Mouse (Mus musculus) heart, embryonic 11.5 days (tissue): ENCODE results near the gene Mgat5. TPM values are rescaled to one million over a fixed set of nuclear protein-coding genes. Genes with fewer than 3 reads are reported as not detected.

Experiments
- ATAC-seq: fragments of 200-750 bp; cut with Nextera tagmentation; replicated peaks from 2 replicates; pipeline ENCODE4 v1.8.0; 2017; ENCODE audit warnings: moderate library complexity; ENCODE audit not compliant: insufficient number of reproducible peaks, low FRiP score, low TSS enrichment
- H3K27ac ChIP-seq: fragments of 300-500 bp; sonication (generic); 2 replicates; pipeline ENCODE4 v1.5.1; 2014; ENCODE audit warnings: mild to moderate bottlenecking, low read depth, low read length
- H3K27me3 ChIP-seq: fragments of 300-500 bp; sonication (generic); 2 replicates; pipeline ENCODE4 v1.6.1; 2014; ENCODE audit warnings: mild to moderate bottlenecking, low read length, mixed read lengths; ENCODE audit not compliant: control insufficient read depth, insufficient read depth
- H3K36me3 ChIP-seq: fragments of 300-500 bp; sonication (generic); 2 replicates; pipeline ENCODE4 v1.6.1; 2014; ENCODE audit warnings: mild to moderate bottlenecking, low read length, moderate library complexity, mixed read lengths; ENCODE audit not compliant: control insufficient read depth, insufficient read depth
- H3K4me1 ChIP-seq: fragments of 300-500 bp; sonication (generic); 2 replicates; pipeline ENCODE4 v1.6.1; 2014; ENCODE audit warnings: low read length; ENCODE audit not compliant: control insufficient read depth, insufficient read depth
- H3K4me2 ChIP-seq: fragments of 300-500 bp; sonication (generic); 2 replicates; pipeline ENCODE4 v1.6.1; 2014; ENCODE audit warnings: mild to moderate bottlenecking, moderate library complexity
- H3K4me3 ChIP-seq: fragments of 300-500 bp; sonication (generic); 2 replicates; pipeline ENCODE4 v1.5.1; 2014; ENCODE audit warnings: low read depth, low read length
- H3K9ac ChIP-seq: fragments of 300-500 bp; sonication (generic); 2 replicates; pipeline ENCODE4 v1.6.1; 2014; ENCODE audit warnings: mild to moderate bottlenecking, low read depth, low read length, moderate library complexity
- H3K9me3 ChIP-seq: fragments of 300-500 bp; sonication (generic); replicated peaks from 2 replicates; pipeline ENCODE4 v1.6.1; 2016; ENCODE audit warnings: low read length; ENCODE audit not compliant: control insufficient read depth
- WGBS: fragments of 180-500 bp; shearing (Covaris S2); extraction: QIAGEN DNeasy Blood & Tissue Kit; methylation state at CpG from one replicate; pipeline ENCODE4 v1.1.7; 2014; ENCODE audit not compliant: insufficient replicate concordance; 5-methylcytosine and 5-hydroxymethylcytosine counted together
- polyA plus RNA-seq: library from polyadenylated mRNA; unstranded; fragments of >200 nt; fragmentation: Nextera tagmentation; extraction: Ambion mirVana; gene quantifications from 2 replicates; pipeline ENCODE4 v1.2.1, GENCODE M21; 2014

Gene Mgat5
- polyA plus RNA-seq, 1 experiment from 2014 or later = 4.9 TPM

GRCm38 (mm10) chr1:127208167-127208566, 3.4 kb downstream of the Mgat5 start:
- Histone ChIP-seq H3K4me3 (no peak overlapping the region), H3K9me3 (no peaks in the 10 kb centered on the region), H3K4me1 (peaks cover 7% of the 10 kb centered on the region; the same call in 1 of the 2 replicates), H3K4me2 (no peak overlapping the region), H3K27ac (no peak overlapping the region), H3K9ac (no peak overlapping the region), H3K27me3 (no peaks in the 10 kb centered on the region), H3K36me3 (no peaks in the 10 kb centered on the region)
- no peak for ATAC-seq
- WGBS = 86% methylated on average over 9 of the region's 9 CpGs

GRCm38 (mm10) chr1:127212812-127213211, 8.0 kb downstream of the Mgat5 start:
- WGBS = 60% methylated on average over 1 of the region's 1 CpGs
- ATAC-seq = no peak
- no peaks in the 10 kb centered on the region for H3K9me3 ChIP-seq

GRCm38 (mm10) chr1:127213434-127213833, 8.6 kb downstream of the Mgat5 start:
- 76% methylated on average over 3 of the region's 3 CpGs for WGBS
- H3K27ac ChIP-seq = no peak overlapping the region
- H3K4me3 ChIP-seq = no peak overlapping the region
- H3K27me3 ChIP-seq = no peaks in the 10 kb centered on the region
- no peaks in the 10 kb centered on the region for H3K9me3 ChIP-seq
- no peak overlapping the region for H3K4me2 ChIP-seq
- no peak overlapping the region for H3K9ac ChIP-seq
- no peak for ATAC-seq
- no peaks in the 10 kb centered on the region for H3K36me3 ChIP-seq
- H3K4me1 ChIP-seq = peaks cover 15% of the 10 kb centered on the region

More at GRCm38 (mm10) chr1:127212812-127213211, 8.0 kb downstream of the Mgat5 start:
- Histone ChIP-seq H3K4me3 (no peak overlapping the region), H3K27ac (no peak overlapping the region), H3K4me1 (peaks cover 13% of the 10 kb centered on the region), H3K4me2 (no peak overlapping the region), H3K36me3 (no peaks in the 10 kb centered on the region), H3K27me3 (no peaks in the 10 kb centered on the region), H3K9ac (no peak overlapping the region)

DNA sequence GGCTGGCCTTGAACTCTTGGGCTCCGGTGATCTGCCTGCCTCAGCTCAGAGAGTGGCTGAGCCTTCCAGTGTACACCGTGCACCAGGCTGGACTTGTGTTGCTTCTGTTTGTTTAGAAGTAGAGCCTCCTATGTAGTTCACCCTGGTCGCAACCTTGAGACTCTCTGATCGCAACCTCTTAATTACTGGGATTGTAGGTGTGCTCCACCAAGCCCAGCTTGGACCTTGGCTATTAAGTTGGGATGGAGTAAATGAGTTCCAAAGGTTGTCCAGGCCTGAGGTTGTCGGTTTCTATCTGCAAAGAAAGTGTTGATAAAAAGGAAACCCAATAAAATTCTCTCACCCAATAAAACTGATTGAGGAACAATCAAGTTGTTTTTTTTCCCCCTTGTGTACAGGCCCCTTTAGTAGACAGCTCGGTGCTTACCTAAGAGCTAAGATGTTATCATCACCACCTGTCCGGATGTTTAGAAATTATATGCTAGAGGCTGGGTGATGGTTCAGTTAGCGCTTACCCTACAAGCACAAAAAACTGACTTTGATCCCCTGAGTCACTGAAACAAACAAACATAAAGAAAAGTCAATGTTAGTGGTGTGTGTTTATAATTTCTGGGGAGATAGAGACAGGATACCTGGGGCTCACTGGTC, 9.9 kb downstream of the Mgat5 start:
- ATAC-seq = no peak
- Histone ChIP-seq H3K4me3 (no peak overlapping the region), H3K9me3 (no peaks in the 10 kb centered on the region), H3K4me2 (no peak overlapping the region), H3K36me3 (no peaks in the 10 kb centered on the region), H3K9ac (no peak overlapping the region), H3K4me1 (peaks cover 15% of the 10 kb centered on the region), H3K27me3 (no peaks in the 10 kb centered on the region), H3K27ac (no peak overlapping the region)
- 90% methylated on average over 8 of the region's 8 CpGs for WGBS

GRCm38 (mm10) chr1:127216979-127217378, 12.2 kb downstream of the Mgat5 start:
- ATAC-seq = no peak
- H3K27ac ChIP-seq = no peak overlapping the region

DNA sequence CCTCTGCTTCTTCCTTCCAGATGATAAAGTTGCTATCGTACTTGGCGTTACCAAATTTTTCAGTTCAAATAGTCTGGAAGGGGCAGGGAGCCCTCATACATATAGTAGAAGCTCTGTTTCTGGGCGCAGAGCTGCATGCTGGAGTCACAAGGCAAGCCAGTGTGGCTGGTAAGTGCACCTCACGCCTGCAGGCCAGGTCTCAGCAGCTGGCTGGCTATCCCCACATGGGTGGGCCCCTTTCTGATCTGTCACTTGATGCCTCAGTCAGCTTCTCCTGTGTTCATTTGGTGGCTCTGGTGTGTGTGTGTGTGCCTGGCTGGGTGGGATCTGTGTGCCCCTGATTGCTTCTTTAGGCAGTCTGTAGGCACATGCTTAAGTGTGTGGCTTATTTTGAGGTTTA, 12.8 kb downstream of the Mgat5 start:
- Histone ChIP-seq H3K9ac (0 out of 2 replicates have a peak overlapping the region, but pooled peaks have one; percentile 34), H3K9me3 (no peaks in the 10 kb centered on the region), H3K4me3 (no peak overlapping the region), H3K4me2 (no peak overlapping the region), H3K36me3 (no peaks in the 10 kb centered on the region), H3K4me1 (peaks cover 15% of the 10 kb centered on the region), H3K27me3 (no peaks in the 10 kb centered on the region), H3K27ac (no peak overlapping the region)
- 64% methylated on average over 4 of the region's 4 CpGs for WGBS
- no peak for ATAC-seq

More at GRCm38 (mm10) chr1:127216979-127217378, 12.2 kb downstream of the Mgat5 start:
- H3K27me3 ChIP-seq = no peaks in the 10 kb centered on the region
- H3K4me1 ChIP-seq = peaks cover 15% of the 10 kb centered on the region
- H3K9ac ChIP-seq = no peak overlapping the region
- no peak overlapping the region for H3K4me2 ChIP-seq
- no peak overlapping the region for H3K4me3 ChIP-seq
- H3K9me3 ChIP-seq = no peaks in the 10 kb centered on the region
- no peaks in the 10 kb centered on the region for H3K36me3 ChIP-seq
- WGBS = 48% methylated on average over 2 of the region's 2 CpGs

GRCm38 (mm10) chr1:127218182-127218581, 13.4 kb downstream of the Mgat5 start:
- Histone ChIP-seq H3K4me2 (no peak overlapping the region), H3K4me3 (no peak overlapping the region), H3K9ac (no peak overlapping the region), H3K36me3 (no peaks in the 10 kb centered on the region), H3K27me3 (no peaks in the 10 kb centered on the region), H3K27ac (no peak overlapping the region), H3K9me3 (no peaks in the 10 kb centered on the region), H3K4me1 (peaks cover 15% of the 10 kb centered on the region)
- WGBS = 78% methylated on average over 7 of the region's 7 CpGs
- ATAC-seq = no peak

DNA sequence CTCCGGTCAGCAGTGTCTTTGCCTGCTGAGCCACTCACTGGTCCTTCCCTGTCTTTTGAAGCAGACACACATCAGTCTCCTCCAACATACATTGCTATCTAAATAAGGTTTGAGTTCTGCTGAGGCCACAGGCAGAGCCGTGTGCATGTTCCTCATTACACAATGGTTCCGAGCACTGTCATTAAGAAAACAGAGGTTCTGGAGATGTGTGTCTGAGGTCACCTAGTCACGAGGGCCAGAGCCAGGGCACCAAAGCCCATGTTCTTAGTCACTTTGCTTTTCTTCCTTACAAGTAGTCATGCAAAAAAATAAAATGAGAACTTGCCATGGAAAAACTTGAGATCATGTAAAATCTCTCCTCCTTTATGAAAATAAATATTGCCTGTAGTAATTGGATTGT, 14.3 kb downstream of the Mgat5 start:
- Histone ChIP-seq H3K9ac (no peak overlapping the region), H3K4me2 (no peak overlapping the region), H3K4me3 (no peak overlapping the region), H3K27me3 (no peaks in the 10 kb centered on the region), H3K9me3 (no peaks in the 10 kb centered on the region), H3K4me1 (peaks cover 15% of the 10 kb centered on the region), H3K36me3 (no peaks in the 10 kb centered on the region), H3K27ac (no peak overlapping the region)
- ATAC-seq = no peak
- 74% methylated on average over 4 of the region's 4 CpGs for WGBS

DNA sequence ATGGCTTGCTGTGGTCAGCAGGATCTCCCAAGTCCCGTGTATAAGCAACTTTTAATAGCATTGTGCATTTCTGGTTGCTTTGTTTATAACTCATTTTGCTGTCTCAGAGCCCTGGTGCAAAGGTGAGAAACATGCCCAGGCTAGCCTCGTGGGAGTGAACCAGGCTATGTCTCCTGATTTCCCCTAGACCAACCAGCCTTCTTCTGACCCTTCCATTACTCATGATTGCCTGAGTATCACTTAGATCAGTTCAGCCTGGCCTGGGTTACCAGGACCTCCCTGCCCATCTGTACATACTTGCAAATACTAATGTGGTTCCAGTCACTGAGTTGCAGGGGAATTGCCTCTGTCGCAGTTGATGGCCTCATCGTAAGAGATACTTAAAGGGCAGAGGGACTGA, 14.8 kb downstream of the Mgat5 start:
- no peak overlapping the region for H3K9ac ChIP-seq
- WGBS = 87% methylated on average over 4 of the region's 4 CpGs
- no peak for ATAC-seq

More for the DNA sequence above, 14.8 kb downstream of the Mgat5 start:
- no peaks in the 10 kb centered on the region for H3K9me3 ChIP-seq
- no peaks in the 10 kb centered on the region for H3K27me3 ChIP-seq
- peaks cover 15% of the 10 kb centered on the region for H3K4me1 ChIP-seq
- H3K4me2 ChIP-seq = no peak overlapping the region
- H3K4me3 ChIP-seq = no peak overlapping the region
- no peak overlapping the region for H3K27ac ChIP-seq
- H3K36me3 ChIP-seq = no peaks in the 10 kb centered on the region
